Mouse (Mus musculus): ENCODE results near the gene Cks1b. TPM values are rescaled to one million over a fixed set of nuclear protein-coding genes. Genes with fewer than 3 reads are reported as not detected.

The Cks1b gene
- total RNA-seq (2021) = 1 to 10 TPM; 1.8 to 2.5 TPM
- long read RNA-seq, experiment 1, partial matches to known transcripts = 0 of 4 reads
- long read RNA-seq, experiment 1, other reads (novel, unspliced or antisense) = 1 of 4 reads
- long read RNA-seq, experiment 2 = 0 reads

- DNase-seq = peak; percentile 95
- no peak for TF ChIP-seq CTCF (IDR thresholded peaks at IDR 0.05)
- peak within 1 kb of the TSS; percentile 94 for H3K27ac ChIP-seq
- intact Hi-C loops (cut with DNase I) = no loop called here
- peak within 1 kb of the TSS; percentile 85 for H3K4me3 ChIP-seq
Measured at GRCm38 (mm10) chr3:89418170-89418860, at the start of gene Cks1b, which contains the start of gene Shc1. Gene Cks1b, minus strand, starts transcription at chr3:89418383. Gene Shc1, plus strand, starts transcription at chr3:89418443.

GRCm38 (mm10) chr3:89458965-89459807, 41.0 kb upstream of the Cks1b start:
- Histone ChIP-seq H3K4me3 (peak overlapping the region; percentile 91), H3K27ac (peak overlapping the region; percentile 89)
- intact Hi-C loops (cut with DNase I) = no loop called here
- no peak for TF ChIP-seq CTCF (IDR thresholded peaks at IDR 0.05)
- DNase-seq = peak; percentile 96

DNA sequence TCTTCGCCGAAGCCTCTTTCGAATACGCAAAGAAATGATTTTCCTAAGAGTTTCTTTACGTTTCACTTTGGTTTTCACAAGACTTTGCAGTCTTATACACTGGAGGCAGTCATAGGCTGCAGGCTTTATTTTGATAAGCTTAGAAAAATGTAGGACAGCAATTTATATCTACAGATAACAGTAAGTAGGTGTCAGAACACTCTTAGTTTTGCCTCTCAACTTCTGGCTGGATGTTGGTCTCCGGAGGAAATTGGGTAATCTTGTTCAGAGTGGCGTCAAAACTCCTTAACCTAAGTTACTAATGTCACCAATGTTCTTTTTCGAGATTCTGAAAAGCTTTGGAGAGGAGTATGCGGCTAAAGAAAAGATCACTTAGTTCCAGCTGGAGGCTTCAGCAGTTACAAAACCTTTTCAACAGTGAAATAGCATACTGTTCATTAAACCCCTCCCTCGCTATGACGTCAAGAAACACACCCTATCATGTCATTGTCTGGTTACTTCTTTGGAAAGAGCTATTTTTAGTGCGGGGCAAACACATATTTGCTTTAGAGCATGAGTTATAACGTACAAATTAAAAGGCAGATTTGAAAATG, 40.3 kb upstream of the Cks1b start:
- H3K4me3 ChIP-seq = peak overlapping the region; percentile 91
- TF ChIP-seq CTCF (IDR thresholded peaks at IDR 0.05) = no peak
- no peak for DNase-seq
- H3K27ac ChIP-seq = peak overlapping the region; percentile 89
- intact Hi-C loops (cut with DNase I) = no loop called here

- TF ChIP-seq CTCF (IDR thresholded peaks at IDR 0.05) = peak; percentile 70
- Histone ChIP-seq H3K27ac (no peak overlapping the region), H3K4me3 (no peak overlapping the region)
- intact Hi-C loops (cut with DNase I) = no loop called here
- peak; percentile 80 for DNase-seq
Measured at GRCm38 (mm10) chr3:89456726-89457665, 38.8 kb upstream of the Cks1b start.

- H3K4me3 ChIP-seq = no peak overlapping the region
- intact Hi-C loops (cut with DNase I) = no loop called here
- no peak for DNase-seq
- no peak overlapping the region for H3K27ac ChIP-seq
- TF ChIP-seq CTCF (IDR thresholded peaks at IDR 0.05) = no peak
Measured at GRCm38 (mm10) chr3:89455786-89456285, 37.7 kb upstream of the Cks1b start.

DNA sequence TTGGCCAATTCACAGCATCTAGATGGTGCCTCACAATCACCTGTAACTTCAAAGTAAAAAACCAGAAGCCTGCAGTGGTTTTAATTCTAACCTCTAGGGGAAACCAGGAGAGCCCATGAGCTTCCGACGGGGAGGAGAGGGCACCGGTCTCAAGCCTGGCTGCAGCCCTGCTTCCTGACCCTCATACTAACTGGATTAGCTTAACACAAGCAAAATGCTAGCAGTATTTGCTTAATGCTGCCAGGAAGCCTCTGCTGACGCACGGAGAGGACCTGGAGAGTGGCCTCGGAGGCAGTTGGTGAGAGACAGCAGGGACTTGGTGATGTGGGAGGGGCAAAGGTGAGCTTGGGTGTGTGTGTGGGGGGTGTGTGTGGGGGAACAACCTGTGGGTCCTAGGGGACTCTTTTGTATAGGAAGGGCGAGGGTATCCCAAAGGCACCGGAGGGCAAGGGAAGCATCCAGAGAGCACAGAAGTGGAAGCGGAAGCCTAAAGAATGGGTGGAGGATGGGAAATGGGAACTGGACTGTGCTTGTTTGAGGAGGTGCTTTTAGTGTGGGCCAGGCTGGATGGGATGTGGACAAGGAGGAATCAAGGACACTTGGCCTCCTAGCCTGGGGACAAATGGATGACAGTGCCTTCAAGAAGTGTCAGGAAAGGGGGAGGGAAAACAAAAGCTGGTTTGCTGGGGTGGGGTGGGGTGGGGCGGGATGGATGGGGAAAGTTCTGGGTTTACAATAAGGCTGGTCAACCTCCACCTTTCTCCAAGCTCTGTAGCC, 36.4 kb upstream of the Cks1b start, which contains the start of gene Pmvk:
Gene Pmvk (plus strand): TSS at position 141 of the 777 bp plus-strand sequence.
- DNase-seq = no peak
- no peak for TF ChIP-seq CTCF (IDR thresholded peaks at IDR 0.05)
- no peak within 1 kb of the TSS for H3K27ac ChIP-seq
- intact Hi-C loops (cut with DNase I) = loop anchor here (5.0 kb wide), 1 partner anchor 33 kb away; no protein-coding TSS in a partner anchor
- no peak within 1 kb of the TSS for H3K4me3 ChIP-seq

- Histone ChIP-seq H3K4me3 (no peak overlapping the region), H3K27ac (no peak overlapping the region)
- intact Hi-C loops (cut with DNase I) = loop anchor here (5.0 kb wide), 1 partner anchor 35 kb away; no protein-coding TSS in a partner anchor
- no peak for TF ChIP-seq CTCF (IDR thresholded peaks at IDR 0.05)
- no peak for DNase-seq
Measured at GRCm38 (mm10) chr3:89451916-89452315, 33.7 kb upstream of the Cks1b start.

DNA sequence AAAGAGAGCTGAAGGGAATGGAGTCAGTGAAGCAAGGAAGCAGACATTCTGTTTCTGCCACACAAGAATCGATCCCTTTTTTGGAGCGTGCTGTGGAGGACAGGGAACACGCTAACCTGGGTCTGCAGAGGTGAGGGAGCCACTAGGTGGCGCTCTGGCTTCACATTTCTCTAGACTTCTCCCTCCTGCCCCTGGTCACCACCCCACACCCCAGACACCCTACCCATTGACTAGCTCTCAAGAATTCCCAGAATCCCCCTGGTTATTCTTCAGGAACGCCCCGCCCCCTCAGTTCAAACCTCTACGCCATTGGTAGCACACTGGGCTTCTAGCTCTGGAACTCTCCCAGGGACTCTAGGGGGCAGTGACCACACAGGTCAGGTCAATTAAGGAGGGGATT, 31.4 kb upstream of the Cks1b start:
- peak overlapping the region; percentile 63; the same call in 1 of the 2 replicates for H3K27ac ChIP-seq
- H3K4me3 ChIP-seq = no peak overlapping the region
- peak; percentile 86 for TF ChIP-seq CTCF (IDR thresholded peaks at IDR 0.05)
- intact Hi-C loops (cut with DNase I) = no loop called here
- peak; percentile 78 for DNase-seq

GRCm38 (mm10) chr3:89448720-89449537, 30.7 kb upstream of the Cks1b start:
- peak overlapping the region; percentile 63 for H3K27ac ChIP-seq
- DNase-seq = peak; percentile 82
- no peak overlapping the region for H3K4me3 ChIP-seq
- TF ChIP-seq CTCF (IDR thresholded peaks at IDR 0.05) = no peak
- intact Hi-C loops (cut with DNase I) = no loop called here

- Histone ChIP-seq H3K27ac (peak overlapping the region; percentile 98), H3K4me3 (peak overlapping the region; percentile 80)
- DNase-seq = peak; percentile 91
- TF ChIP-seq CTCF (IDR thresholded peaks at IDR 0.05) = no peak
- intact Hi-C loops (cut with DNase I) = no loop called here
Measured at GRCm38 (mm10) chr3:89440691-89441090, 22.5 kb upstream of the Cks1b start.

Data from gastrocnemius, adult 2 months (tissue).